Mouse (Mus musculus): ENCODE measurements at regions not wholly inside any gene's neighbourhood (a gene's known extent, or its start where the extent isn't known, plus 50 kb on each side); places are given as distances from the start of the nearest gene placed in this dataset.
A peak's percentile ranks its signal among the peaks of the same experiment; 100 is the strongest.
"Not testable (repeated sequence)": the region's sequence is repeated elsewhere in the genome, so short reads cannot be mapped to it uniquely, and the experiment has no call there.

- DNase-seq (ENCODE audit: low read depth, low spot score) = no peak
- no peaks in the 10 kb centered on the region for H3K9me3 ChIP-seq (replicated peaks; ENCODE audit: insufficient read depth, low read length)
- H3K4me1 ChIP-seq (ENCODE audit: control insufficient read depth in 1 of 2, insufficient read depth in 2 of 2, low read length in 2 of 2) = no peaks in the 10 kb centered on the region
- no peak overlapping the region for H3K4me3 ChIP-seq (ENCODE audit: control insufficient read depth in 1 of 2, insufficient read depth in 1 of 2, low read depth in 2 of 2, low read length in 2 of 2)
- no peaks in the 10 kb centered on the region for H3K36me3 ChIP-seq (ENCODE audit: control insufficient read depth in 1 of 2, insufficient read depth in 2 of 2, low read length in 2 of 2)
- no peak for TF ChIP-seq MAZ (IDR thresholded peaks at IDR 0.05; ENCODE audit: low read depth, low read length)
- no peak overlapping the region for H3K27ac ChIP-seq (ENCODE audit: control insufficient read depth, low read depth, low read length)
- H3K9ac ChIP-seq (ENCODE audit: control insufficient read depth, low read depth, low read length, poor library complexity, severe bottlenecking) = no peak overlapping the region
- no peaks in the 10 kb centered on the region for H3K27me3 ChIP-seq (ENCODE audit: control insufficient read depth in 1 of 2, insufficient read depth in 2 of 2, low read length in 2 of 2)
- H3K79me2 ChIP-seq (ENCODE audit: control insufficient read depth, insufficient read depth, low read length, poor library complexity) = no peaks in the 10 kb centered on the region
Observed at GRCm38 (mm10) chr10:36092915-36093314, 381.2 kb upstream of the Amd2 start.

- Histone ChIP-seq H3K9ac (ENCODE audit: control insufficient read depth, low read depth, low read length, poor library complexity, severe bottlenecking) (no peak overlapping the region), H3K36me3 (ENCODE audit: control insufficient read depth in 1 of 2, insufficient read depth in 2 of 2, low read length in 2 of 2) (no peaks in the 10 kb centered on the region), H3K4me1 (ENCODE audit: control insufficient read depth in 1 of 2, insufficient read depth in 2 of 2, low read length in 2 of 2) (no peaks in the 10 kb centered on the region), H3K79me2 (ENCODE audit: control insufficient read depth, insufficient read depth, low read length, poor library complexity) (no peaks in the 10 kb centered on the region), H3K27me3 (ENCODE audit: control insufficient read depth in 1 of 2, insufficient read depth in 2 of 2, low read length in 2 of 2) (no peaks in the 10 kb centered on the region), H3K27ac (ENCODE audit: control insufficient read depth, low read depth, low read length) (no peak overlapping the region), H3K9me3 (replicated peaks; ENCODE audit: insufficient read depth, low read length) (no peaks in the 10 kb centered on the region), H3K4me3 (ENCODE audit: control insufficient read depth in 1 of 2, insufficient read depth in 1 of 2, low read depth in 2 of 2, low read length in 2 of 2) (no peak overlapping the region)
- no peak for TF ChIP-seq NRF1 (IDR thresholded peaks at IDR 0.05; ENCODE audit: insufficient read depth, low read depth, low read length, poor library complexity, severe bottlenecking)
- no peak for TF ChIP-seq ZC3H11A (IDR thresholded peaks at IDR 0.05; ENCODE audit: low read depth, low read length)
- TF ChIP-seq JUND (IDR thresholded peaks at IDR 0.05; ENCODE audit: low read depth, low read length) = no peak
- no peak for TF ChIP-seq POLR2AphosphoS5 (IDR thresholded peaks at IDR 0.05; ENCODE audit: borderline replicate concordance, low read depth, low read length)
- no peak for TF ChIP-seq MYC (IDR thresholded peaks at IDR 0.05; ENCODE audit: low read depth, low read length)
- DNase-seq (ENCODE audit: low read depth, low spot score) = no peak
Observed at GRCm38 (mm10) chr10:36054681-36055080, 343.0 kb upstream of the Amd2 start.

- no peak overlapping the region for H3K4me3 ChIP-seq (ENCODE audit: control insufficient read depth in 1 of 2, insufficient read depth in 1 of 2, low read depth in 2 of 2, low read length in 2 of 2)
- H3K27ac ChIP-seq (ENCODE audit: control insufficient read depth, low read depth, low read length) = no peak overlapping the region
- H3K79me2 ChIP-seq (ENCODE audit: control insufficient read depth, insufficient read depth, low read length, poor library complexity) = no peaks in the 10 kb centered on the region
- no peaks in the 10 kb centered on the region for H3K27me3 ChIP-seq (ENCODE audit: control insufficient read depth in 1 of 2, insufficient read depth in 2 of 2, low read length in 2 of 2)
- H3K9me3 ChIP-seq (replicated peaks; ENCODE audit: insufficient read depth, low read length) = no peaks in the 10 kb centered on the region
- no peaks in the 10 kb centered on the region for H3K4me1 ChIP-seq (ENCODE audit: control insufficient read depth in 1 of 2, insufficient read depth in 2 of 2, low read length in 2 of 2)
- TF ChIP-seq POLR2AphosphoS5 (IDR thresholded peaks at IDR 0.05; ENCODE audit: borderline replicate concordance, low read depth, low read length) (no peak), E2F4 (IDR thresholded peaks at IDR 0.05; ENCODE audit: borderline replicate concordance, low read depth, low read length) (no peak), ELF1 (IDR thresholded peaks at IDR 0.05; ENCODE audit: low read depth, low read length) (no peak), SMC3 (IDR thresholded peaks at IDR 0.05; ENCODE audit: low read depth, low read length) (no peak), TAL1 (IDR thresholded peaks at IDR 0.05; ENCODE audit: low read length) (no peak), UBTF (IDR thresholded peaks at IDR 0.05; ENCODE audit: borderline replicate concordance, insufficient read depth, low read depth, low read length) (no peak), MYC (IDR thresholded peaks at IDR 0.05; ENCODE audit: low read depth, low read length) (no peak), MXI1 (IDR thresholded peaks at IDR 0.05; ENCODE audit: low read depth, low read length) (no peak), MAX (IDR thresholded peaks at IDR 0.05; ENCODE audit: low read length) (no peak)
- no peaks in the 10 kb centered on the region for H3K36me3 ChIP-seq (ENCODE audit: control insufficient read depth in 1 of 2, insufficient read depth in 2 of 2, low read length in 2 of 2)
- H3K9ac ChIP-seq (ENCODE audit: control insufficient read depth, low read depth, low read length, poor library complexity, severe bottlenecking) = no peak overlapping the region
- DNase-seq (ENCODE audit: low read depth, low spot score) = no peak
Observed at GRCm38 (mm10) chr10:36036476-36036875, 324.8 kb upstream of the Amd2 start.

- H3K27me3 ChIP-seq (ENCODE audit: control insufficient read depth in 1 of 2, insufficient read depth in 2 of 2, low read length in 2 of 2); H3K9ac ChIP-seq (ENCODE audit: control insufficient read depth, low read depth, low read length, poor library complexity, severe bottlenecking); H3K4me1 ChIP-seq (ENCODE audit: control insufficient read depth in 1 of 2, insufficient read depth in 2 of 2, low read length in 2 of 2); H3K9me3 ChIP-seq (replicated peaks; ENCODE audit: insufficient read depth, low read length); H3K36me3 ChIP-seq (ENCODE audit: control insufficient read depth in 1 of 2, insufficient read depth in 2 of 2, low read length in 2 of 2); H3K27ac ChIP-seq (ENCODE audit: control insufficient read depth, low read depth, low read length); H3K79me2 ChIP-seq (ENCODE audit: control insufficient read depth, insufficient read depth, low read length, poor library complexity); H3K4me3 ChIP-seq (ENCODE audit: control insufficient read depth in 1 of 2, insufficient read depth in 1 of 2, low read depth in 2 of 2, low read length in 2 of 2): not testable (repeated sequence)
- peak; percentile 20 for DNase-seq (ENCODE audit: low read depth, low spot score)
Observed at GRCm38 (mm10) chr10:35998869-35999268, 287.2 kb upstream of the Amd2 start.
